Mouse (Mus musculus): Measurements from ENCODE around the gene Hipk3. TPM values are rescaled to one million over a fixed set of nuclear protein-coding genes. Genes with fewer than 3 reads are reported as not detected.

The Hipk3 gene
- total RNA-seq, 1 experiment, result 11.1 TPM

DNA sequence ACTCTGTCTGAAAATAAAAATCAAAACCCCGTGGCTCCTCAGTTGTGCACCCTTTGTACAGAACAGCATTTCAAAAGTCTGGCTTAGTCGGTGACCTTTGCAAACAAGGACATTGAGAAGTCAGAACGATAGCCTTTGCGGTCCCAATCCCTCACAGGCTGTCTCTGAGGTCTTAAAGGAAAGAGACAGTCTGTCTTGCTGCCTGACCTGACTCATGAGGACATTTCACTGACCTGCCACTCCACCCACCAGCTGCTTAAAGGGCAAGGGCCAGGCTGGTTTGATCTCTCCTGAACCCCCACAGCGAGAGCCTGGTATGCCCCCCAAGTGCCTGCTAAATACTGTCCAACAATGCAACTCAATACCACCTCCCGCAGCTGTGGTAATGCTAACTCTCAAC, 90.2 kb downstream of the Hipk3 start:
- H3K9ac ChIP-seq (ENCODE audit: insufficient read depth, low read depth, low read length, poor library complexity, severe bottlenecking), result no peak overlapping the region
- no peak for DNase-seq (ENCODE audit: low read depth, low spot score)
- no peaks in the 10 kb centered on the region for H3K36me3 ChIP-seq (ENCODE audit: control insufficient read depth, insufficient read depth, low read length, poor library complexity, severe bottlenecking)
- H3K27ac ChIP-seq (ENCODE audit: insufficient read depth, low read depth, low read length, poor library complexity, severe bottlenecking), result no peak overlapping the region
- in situ Hi-C loops (cut with MboI; ENCODE audit: low sequenced_read_pairs in 2 of 2, unreplicated experiment in 2 of 2), result loop anchor here in 1 of 2 experiments (10.0 kb wide), 1 partner anchor 269 kb away; no protein-coding TSS in a partner anchor
- no peaks in the 10 kb centered on the region for H3K4me1 ChIP-seq (ENCODE audit: control insufficient read depth in 2 of 2, insufficient read depth in 2 of 2, low read length in 2 of 2, poor library complexity in 1 of 2)
- H3K4me3 ChIP-seq (ENCODE audit: insufficient read depth in 1 of 2, low read depth in 1 of 2, low read length in 2 of 2, poor library complexity in 1 of 2, severe bottlenecking in 1 of 2), result no peak overlapping the region
- no peaks in the 10 kb centered on the region for H3K9me3 ChIP-seq (ENCODE audit: control insufficient read depth, insufficient read depth, low read depth, low read length)
- TF ChIP-seq HCFC1 (IDR thresholded peaks at IDR 0.05; ENCODE audit: borderline replicate concordance, insufficient read depth, low read length), result no peak
- TF ChIP-seq MAFK (IDR thresholded peaks at IDR 0.05; ENCODE audit: insufficient read depth, low read depth, low read length), result no peak
- no peak for TF ChIP-seq ZC3H11A (IDR thresholded peaks at IDR 0.05; ENCODE audit: borderline replicate concordance, low read depth, low read length)
- no peak for TF ChIP-seq ZNF384 (IDR thresholded peaks at IDR 0.05; ENCODE audit: low read depth, low read length)
- no peak for TF ChIP-seq CHD2 (IDR thresholded peaks at IDR 0.05; ENCODE audit: low read depth, low read length)

GRCm38 (mm10) chr2:104398651-104399290, 95.5 kb downstream of the Hipk3 start:
- no peaks in the 10 kb centered on the region for H3K36me3 ChIP-seq (ENCODE audit: control insufficient read depth, insufficient read depth, low read length, poor library complexity, severe bottlenecking)
- in situ Hi-C loops (cut with MboI; ENCODE audit: low sequenced_read_pairs in 2 of 2, unreplicated experiment in 2 of 2), result no loop called here
- DNase-seq (ENCODE audit: low read depth, low spot score), result no peak
- H3K9me3 ChIP-seq (ENCODE audit: control insufficient read depth, insufficient read depth, low read depth, low read length), result no peaks in the 10 kb centered on the region
- peaks cover 0 to 4% of the 10 kb centered on the region in 2 experiments; a peak in 1 of 4 replicates for H3K4me1 ChIP-seq (ENCODE audit: control insufficient read depth in 2 of 2, insufficient read depth in 2 of 2, low read length in 2 of 2, poor library complexity in 1 of 2)
- TF ChIP-seq CHD2 (IDR thresholded peaks at IDR 0.05; ENCODE audit: low read depth, low read length) (no peak), MAFK (IDR thresholded peaks at IDR 0.05; ENCODE audit: insufficient read depth, low read depth, low read length) (no peak), ZC3H11A (IDR thresholded peaks at IDR 0.05; ENCODE audit: borderline replicate concordance, low read depth, low read length) (no peak), HCFC1 (IDR thresholded peaks at IDR 0.05; ENCODE audit: borderline replicate concordance, insufficient read depth, low read length) (no peak), ZNF384 (IDR thresholded peaks at IDR 0.05; ENCODE audit: low read depth, low read length) (no peak)
- H3K9ac ChIP-seq (ENCODE audit: insufficient read depth, low read depth, low read length, poor library complexity, severe bottlenecking), result no peak overlapping the region
- H3K27ac ChIP-seq (ENCODE audit: insufficient read depth, low read depth, low read length, poor library complexity, severe bottlenecking), result no peak overlapping the region
- H3K4me3 ChIP-seq (ENCODE audit: insufficient read depth in 1 of 2, low read depth in 1 of 2, low read length in 2 of 2, poor library complexity in 1 of 2, severe bottlenecking in 1 of 2), result no peak overlapping the region

- no peak overlapping the region for H3K4me3 ChIP-seq (ENCODE audit: insufficient read depth in 1 of 2, low read depth in 1 of 2, low read length in 2 of 2, poor library complexity in 1 of 2, severe bottlenecking in 1 of 2)
- TF ChIP-seq ZC3H11A (IDR thresholded peaks at IDR 0.05; ENCODE audit: borderline replicate concordance, low read depth, low read length) (no peak), MAFK (IDR thresholded peaks at IDR 0.05; ENCODE audit: insufficient read depth, low read depth, low read length) (no peak), HCFC1 (IDR thresholded peaks at IDR 0.05; ENCODE audit: borderline replicate concordance, insufficient read depth, low read length) (no peak), CHD2 (IDR thresholded peaks at IDR 0.05; ENCODE audit: low read depth, low read length) (no peak), ZNF384 (IDR thresholded peaks at IDR 0.05; ENCODE audit: low read depth, low read length) (no peak)
- no peaks in the 10 kb centered on the region for H3K36me3 ChIP-seq (ENCODE audit: control insufficient read depth, insufficient read depth, low read length, poor library complexity, severe bottlenecking)
- no peak overlapping the region for H3K27ac ChIP-seq (ENCODE audit: insufficient read depth, low read depth, low read length, poor library complexity, severe bottlenecking)
- in situ Hi-C loops (cut with MboI; ENCODE audit: low sequenced_read_pairs in 2 of 2, unreplicated experiment in 2 of 2), result no loop called here
- H3K4me1 ChIP-seq (ENCODE audit: control insufficient read depth in 2 of 2, insufficient read depth in 2 of 2, low read length in 2 of 2, poor library complexity in 1 of 2), result peaks cover 0 to 5% of the 10 kb centered on the region in 2 experiments; a peak in 1 of 4 replicates
- no peaks in the 10 kb centered on the region for H3K9me3 ChIP-seq (ENCODE audit: control insufficient read depth, insufficient read depth, low read depth, low read length)
- H3K9ac ChIP-seq (ENCODE audit: insufficient read depth, low read depth, low read length, poor library complexity, severe bottlenecking), result no peak overlapping the region
- DNase-seq (ENCODE audit: low read depth, low spot score), result no peak
Observed at GRCm38 (mm10) chr2:104395961-104396360, 98.3 kb downstream of the Hipk3 start.

DNA sequence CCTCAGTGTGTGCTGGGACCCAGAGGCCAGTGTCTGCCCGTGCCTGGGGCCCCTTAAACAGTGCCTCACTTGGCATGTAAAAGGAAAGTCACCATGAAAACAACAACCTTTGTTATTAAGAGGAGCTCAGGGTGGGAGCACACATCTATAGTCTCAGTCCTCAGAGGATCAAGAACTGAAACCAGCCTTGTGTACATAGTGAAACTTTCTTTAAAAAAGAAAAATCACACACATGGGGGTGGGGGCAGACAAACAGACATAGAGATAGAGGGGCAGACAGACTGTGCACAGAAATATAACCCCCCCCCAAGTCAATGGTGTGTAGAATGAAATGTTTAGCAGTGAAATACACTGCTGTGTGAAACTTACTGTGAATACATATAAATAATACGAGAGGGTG, 99.5 kb downstream of the Hipk3 start:
- H3K4me3 ChIP-seq (ENCODE audit: insufficient read depth in 1 of 2, low read depth in 1 of 2, low read length in 2 of 2, poor library complexity in 1 of 2, severe bottlenecking in 1 of 2), result no peak overlapping the region
- no peaks in the 10 kb centered on the region for H3K36me3 ChIP-seq (ENCODE audit: control insufficient read depth, insufficient read depth, low read length, poor library complexity, severe bottlenecking)
- no peak for DNase-seq (ENCODE audit: low read depth, low spot score)
- H3K9ac ChIP-seq (ENCODE audit: insufficient read depth, low read depth, low read length, poor library complexity, severe bottlenecking), result no peak overlapping the region
- TF ChIP-seq ZNF384 (IDR thresholded peaks at IDR 0.05; ENCODE audit: low read depth, low read length) (no peak), ZC3H11A (IDR thresholded peaks at IDR 0.05; ENCODE audit: borderline replicate concordance, low read depth, low read length) (no peak), CHD2 (IDR thresholded peaks at IDR 0.05; ENCODE audit: low read depth, low read length) (no peak), HCFC1 (IDR thresholded peaks at IDR 0.05; ENCODE audit: borderline replicate concordance, insufficient read depth, low read length) (no peak), MAFK (IDR thresholded peaks at IDR 0.05; ENCODE audit: insufficient read depth, low read depth, low read length) (no peak)
- in situ Hi-C loops (cut with MboI; ENCODE audit: low sequenced_read_pairs in 2 of 2, unreplicated experiment in 2 of 2), result no loop called here
- no peaks in the 10 kb centered on the region for H3K9me3 ChIP-seq (ENCODE audit: control insufficient read depth, insufficient read depth, low read depth, low read length)
- H3K27ac ChIP-seq (ENCODE audit: insufficient read depth, low read depth, low read length, poor library complexity, severe bottlenecking), result no peak overlapping the region
- H3K4me1 ChIP-seq (ENCODE audit: control insufficient read depth in 2 of 2, insufficient read depth in 2 of 2, low read length in 2 of 2, poor library complexity in 1 of 2), result peaks cover 0 to 5% of the 10 kb centered on the region in 2 experiments; a peak in 1 of 4 replicates

Measured in ES-E14 (cell line).